Mouse (Mus musculus): ENCODE measurements at regions not wholly inside any gene's neighbourhood (a gene's known extent, or its start where the extent isn't known, plus 50 kb on each side); places are given as distances from the start of the nearest gene placed in this dataset.

GRCm38 (mm10) chr10:99959279-99959678 lies 56.2 kb upstream of the Kitl start:
- no peaks in the 10 kb centered on the region for H3K36me3 ChIP-seq
- H3K4me3 ChIP-seq (replicated peaks): no peak overlapping the region
- WGBS: 86% methylated on average over 3 of the region's 3 CpGs
- H3K4me1 ChIP-seq (replicated peaks): no peaks in the 10 kb centered on the region
- H3K4me2 ChIP-seq (replicated peaks): no peak overlapping the region
- H3K27me3 ChIP-seq: no peaks in the 10 kb centered on the region
- ATAC-seq: no peak
- H3K9ac ChIP-seq (replicated peaks): no peak overlapping the region
- no peak overlapping the region for H3K27ac ChIP-seq
- no peaks in the 10 kb centered on the region for H3K9me3 ChIP-seq

- no peaks in the 10 kb centered on the region for H3K27me3 ChIP-seq
- no peak overlapping the region for H3K4me2 ChIP-seq (replicated peaks)
- no peak for ATAC-seq
- no peaks in the 10 kb centered on the region for H3K36me3 ChIP-seq
- 82% methylated on average over 7 of the region's 7 CpGs for WGBS
- no peak overlapping the region for H3K9ac ChIP-seq (replicated peaks)
- no peak overlapping the region for H3K27ac ChIP-seq
- no peaks in the 10 kb centered on the region for H3K4me1 ChIP-seq (replicated peaks)
- no peaks in the 10 kb centered on the region for H3K9me3 ChIP-seq
- H3K4me3 ChIP-seq (replicated peaks): no peak overlapping the region
Measured at GRCm38 (mm10) chr10:99952486-99952885, 62.9 kb upstream of the Kitl start.

GRCm38 (mm10) chr10:99951718-99952117 lies 63.7 kb upstream of the Kitl start:
- H3K9me3 ChIP-seq: no peaks in the 10 kb centered on the region
- no peak overlapping the region for H3K9ac ChIP-seq (replicated peaks)
- no peaks in the 10 kb centered on the region for H3K36me3 ChIP-seq
- H3K4me1 ChIP-seq (replicated peaks): no peaks in the 10 kb centered on the region
- ATAC-seq: no peak
- WGBS: 90% methylated on average over 4 of the region's 4 CpGs
- H3K4me3 ChIP-seq (replicated peaks): no peak overlapping the region
- H3K4me2 ChIP-seq (replicated peaks): no peak overlapping the region
- no peaks in the 10 kb centered on the region for H3K27me3 ChIP-seq
- H3K27ac ChIP-seq: no peak overlapping the region

GRCm38 (mm10) chr10:99951316-99951715 lies 64.1 kb upstream of the Kitl start:
- Histone ChIP-seq H3K4me3 (replicated peaks) (no peak overlapping the region), H3K4me2 (replicated peaks) (no peak overlapping the region), H3K27ac (no peak overlapping the region), H3K36me3 (no peaks in the 10 kb centered on the region), H3K9ac (replicated peaks) (no peak overlapping the region), H3K9me3 (no peaks in the 10 kb centered on the region), H3K27me3 (no peaks in the 10 kb centered on the region), H3K4me1 (replicated peaks) (no peaks in the 10 kb centered on the region)
- ATAC-seq: no peak
- 93% methylated on average over 6 of the region's 6 CpGs for WGBS

GRCm38 (mm10) chr10:99948740-99949139 lies 66.7 kb upstream of the Kitl start:
- no peaks in the 10 kb centered on the region for H3K27me3 ChIP-seq

GRCm38 (mm10) chr10:99945418-99945817 lies 70.0 kb upstream of the Kitl start:
- Histone ChIP-seq H3K36me3 (no peaks in the 10 kb centered on the region), H3K9me3 (no peaks in the 10 kb centered on the region; the same call in 1 of the 2 replicates), H3K27ac (no peak overlapping the region), H3K4me1 (replicated peaks) (no peaks in the 10 kb centered on the region), H3K4me2 (replicated peaks) (no peak overlapping the region), H3K27me3 (no peaks in the 10 kb centered on the region), H3K4me3 (replicated peaks) (no peak overlapping the region), H3K9ac (replicated peaks) (no peak overlapping the region)
- 89% methylated on average over 3 of the region's 3 CpGs for WGBS
- ATAC-seq: no peak

More at GRCm38 (mm10) chr10:99948740-99949139, 66.7 kb upstream of the Kitl start:
- no peaks in the 10 kb centered on the region for H3K9me3 ChIP-seq
- ATAC-seq: no peak
- H3K4me3 ChIP-seq (replicated peaks): no peak overlapping the region
- no peak overlapping the region for H3K27ac ChIP-seq
- H3K4me2 ChIP-seq (replicated peaks): no peak overlapping the region
- H3K9ac ChIP-seq (replicated peaks): no peak overlapping the region
- H3K36me3 ChIP-seq: no peaks in the 10 kb centered on the region
- no peaks in the 10 kb centered on the region for H3K4me1 ChIP-seq (replicated peaks)
- 79% methylated on average over 3 of the region's 3 CpGs for WGBS

- Histone ChIP-seq H3K36me3 (no peaks in the 10 kb centered on the region), H3K27ac (no peak overlapping the region), H3K4me1 (replicated peaks) (no peaks in the 10 kb centered on the region), H3K9me3 (no peaks in the 10 kb centered on the region; the same call in 1 of the 2 replicates), H3K27me3 (no peaks in the 10 kb centered on the region), H3K4me2 (replicated peaks) (no peak overlapping the region), H3K9ac (replicated peaks) (no peak overlapping the region), H3K4me3 (replicated peaks) (no peak overlapping the region)
- 27% methylated on average over 11 of the region's 11 CpGs for WGBS
- ATAC-seq: no peak
Measured at GRCm38 (mm10) chr10:99941665-99942064, 73.8 kb upstream of the Kitl start.

GRCm38 (mm10) chr10:99938901-99939300 lies 76.5 kb upstream of the Kitl start:
- H3K9ac ChIP-seq (replicated peaks): no peak overlapping the region
- H3K4me2 ChIP-seq (replicated peaks): no peak overlapping the region
- no peak for ATAC-seq
- no peak overlapping the region for H3K4me3 ChIP-seq (replicated peaks)
- H3K9me3 ChIP-seq: no peaks in the 10 kb centered on the region; the same call in 1 of the 2 replicates
- H3K4me1 ChIP-seq (replicated peaks): no peaks in the 10 kb centered on the region
- no peak overlapping the region for H3K27ac ChIP-seq
- H3K36me3 ChIP-seq: no peaks in the 10 kb centered on the region
- no peaks in the 10 kb centered on the region for H3K27me3 ChIP-seq
- WGBS: 85% methylated on average over 6 of the region's 6 CpGs

GRCm38 (mm10) chr10:99937921-99938618 lies 77.4 kb upstream of the Kitl start:
- Histone ChIP-seq H3K4me2 (replicated peaks) (no peak overlapping the region), H3K9ac (replicated peaks) (no peak overlapping the region), H3K4me3 (replicated peaks) (no peak overlapping the region), H3K27me3 (no peaks in the 10 kb centered on the region), H3K36me3 (no peaks in the 10 kb centered on the region), H3K27ac (no peak overlapping the region), H3K4me1 (replicated peaks) (no peaks in the 10 kb centered on the region), H3K9me3 (no peaks in the 10 kb centered on the region; the same call in 1 of the 2 replicates)
- WGBS: 81% methylated on average over 1 of the region's 1 CpGs
- no peak for ATAC-seq

GRCm38 (mm10) chr10:99929191-99929590 lies 86.2 kb upstream of the Kitl start:
- no peak overlapping the region for H3K4me2 ChIP-seq (replicated peaks)
- H3K27me3 ChIP-seq: no peaks in the 10 kb centered on the region
- no peaks in the 10 kb centered on the region for H3K36me3 ChIP-seq
- WGBS: 93% methylated on average over 6 of the region's 6 CpGs
- no peak overlapping the region for H3K27ac ChIP-seq
- no peak for ATAC-seq
- no peak overlapping the region for H3K9ac ChIP-seq (replicated peaks)
- no peaks in the 10 kb centered on the region for H3K4me1 ChIP-seq (replicated peaks)
- no peak overlapping the region for H3K4me3 ChIP-seq (replicated peaks)
- no peaks in the 10 kb centered on the region for H3K9me3 ChIP-seq

- Histone ChIP-seq H3K4me1 (replicated peaks) (no peaks in the 10 kb centered on the region), H3K9me3 (no peaks in the 10 kb centered on the region), H3K36me3 (no peaks in the 10 kb centered on the region), H3K4me2 (replicated peaks) (no peak overlapping the region), H3K27ac (no peak overlapping the region), H3K9ac (replicated peaks) (no peak overlapping the region), H3K4me3 (replicated peaks) (no peak overlapping the region), H3K27me3 (no peaks in the 10 kb centered on the region)
- ATAC-seq: no peak
- WGBS: 97% methylated on average over 7 of the region's 7 CpGs
Measured at GRCm38 (mm10) chr10:99927913-99928312, 87.5 kb upstream of the Kitl start.

GRCm38 (mm10) chr10:99926327-99926954 lies 89.0 kb upstream of the Kitl start:
- Histone ChIP-seq H3K27ac (no peak overlapping the region), H3K27me3 (no peaks in the 10 kb centered on the region), H3K4me3 (replicated peaks) (no peak overlapping the region), H3K9ac (replicated peaks) (no peak overlapping the region), H3K36me3 (no peaks in the 10 kb centered on the region), H3K4me2 (replicated peaks) (no peak overlapping the region), H3K4me1 (replicated peaks) (no peaks in the 10 kb centered on the region), H3K9me3 (no peaks in the 10 kb centered on the region)
- ATAC-seq: no peak
- 88% methylated on average over 8 of the region's 8 CpGs for WGBS

GRCm38 (mm10) chr10:99924541-99924940 lies 90.9 kb upstream of the Kitl start:
- Histone ChIP-seq H3K4me3 (replicated peaks) (no peak overlapping the region), H3K27me3 (no peaks in the 10 kb centered on the region), H3K36me3 (no peaks in the 10 kb centered on the region), H3K4me1 (replicated peaks) (no peaks in the 10 kb centered on the region), H3K4me2 (replicated peaks) (no peak overlapping the region), H3K9ac (replicated peaks) (no peak overlapping the region), H3K27ac (no peak overlapping the region), H3K9me3 (no peaks in the 10 kb centered on the region)
- no peak for ATAC-seq
- 84% methylated on average over 3 of the region's 3 CpGs for WGBS

Measured in midbrain, embryonic 13.5 days (tissue).